In the genomic region with DNA sequence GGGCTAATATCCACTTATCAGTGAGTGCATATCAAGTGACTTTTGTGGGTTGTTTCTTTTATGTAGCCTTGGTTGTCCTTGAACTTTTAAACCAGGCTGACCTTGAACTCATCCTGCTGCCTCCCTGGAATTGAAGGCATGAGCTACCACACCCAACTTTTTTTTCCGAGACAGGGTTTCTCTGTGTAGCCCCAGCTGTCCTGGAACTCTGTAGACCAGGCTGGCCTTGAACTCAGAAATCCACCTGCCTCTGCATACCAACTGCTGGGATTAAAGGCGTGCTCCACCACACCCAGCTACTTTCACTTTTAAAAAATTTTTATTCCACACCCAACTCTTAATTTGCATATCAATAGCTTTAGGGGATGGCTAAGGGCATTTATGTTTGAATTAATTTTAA, we compare ENCODE assay signal across 28 mouse cellular contexts. TPM values are rescaled to one million over a fixed set of nuclear protein-coding genes. Genes with fewer than 3 reads are reported as not detected.
"Had no signal": no experiment of that assay in that cellular context is flagged by ENCODE, and none has a peak within 500 bp of the region (broad histone marks: within the 10 kb centered on the region; RNA-seq: fewer than 3 reads in every experiment).

No protein-coding gene starts in this region.

- H3K9ac ChIP-seq: heart, embryonic 13.5 days; heart, embryonic 15.5 days; hindbrain, embryonic 13.5 days; hindbrain, embryonic 15.5 days; limb, embryonic 12.5 days; liver, embryonic 14.5 days had no signal

- H3K9me3 ChIP-seq: heart, embryonic 13.5 days; heart, embryonic 15.5 days; hindbrain, embryonic 13.5 days; hindbrain, embryonic 15.5 days; limb, embryonic 10.5 days; limb, embryonic 12.5 days had no signal

- H3K4me3 ChIP-seq: gastrocnemius, adult 2 months; heart, embryonic 13.5 days; heart, embryonic 15.5 days; hindbrain, embryonic 13.5 days; hindbrain, embryonic 15.5 days; layer of hippocampus, adult 2 months; left cerebral cortex, adult 2 months; limb, embryonic 10.5 days; limb, embryonic 12.5 days had no signal

- DNase-seq: gastrocnemius, adult 2 months; gastrocnemius, postnatal 10 days; gastrocnemius, postnatal 25 days; heart, adult 18-20 months; heart, postnatal 14 days; heart, postnatal 36 days; kidney, adult 11 months; kidney, adult 8-10 months; kidney, postnatal 10 days; kidney, postnatal 25 days; kidney, postnatal 4 days; liver had no signal

- H3K27ac ChIP-seq: gastrocnemius, adult 2 months; heart, embryonic 13.5 days; heart, embryonic 15.5 days; hindbrain, embryonic 13.5 days; hindbrain, embryonic 15.5 days; hindbrain, postnatal 0 days; layer of hippocampus, adult 2 months; left cerebral cortex, adult 2 months; limb, embryonic 10.5 days; limb, embryonic 12.5 days; liver, embryonic 14.5 days had no signal

- ATAC-seq: hindbrain, postnatal 0 days; intestine, embryonic 16.5 days had no signal

- H3K4me2 ChIP-seq: heart, embryonic 11.5 days; heart, embryonic 13.5 days; heart, embryonic 15.5 days; hindbrain, embryonic 13.5 days; hindbrain, embryonic 15.5 days; limb, embryonic 12.5 days; liver, embryonic 11.5 days had no signal

- H3K27me3 ChIP-seq: heart, embryonic 13.5 days; heart, embryonic 15.5 days; hindbrain, embryonic 13.5 days; hindbrain, embryonic 15.5 days; limb, embryonic 12.5 days had no signal

RNA-seq across cellular contexts. Expression of gene Tmem231, which starts 9.9 kb away (rescaled TPM):
- total RNA-seq: granulocyte monocyte progenitor cell, adult 5-6 weeks had no signal

RNA-seq across cellular contexts. Expression of gene Chst5, which starts 33.3 kb away (rescaled TPM):
- total RNA-seq: granulocyte monocyte progenitor cell, adult 5-6 weeks; heart, adult 18-20 months; heart, postnatal 14 days; heart, postnatal 36 days; hematopoietic stem cell, adult 5-6 weeks had no signal
- polyA plus RNA-seq: heart, postnatal 0 days had no signal
